Mouse (Mus musculus) erythroblast, embryonic 14.5 days (primary cell): ENCODE results near the gene Cntf.

Experiments used
- GATA1 ChIP-seq: IDR thresholded peaks from 2 replicates; pipeline ENCODE4 v1.6.1; 2012; ENCODE audit warnings: low read length, inconsistent platforms, mixed read lengths
- TAL1 ChIP-seq: IDR thresholded peaks from 3 replicates; pipeline ENCODE4 v1.6.1; 2012; ENCODE audit warnings: low read length, inconsistent platforms, mixed read lengths

- TF ChIP-seq GATA1 (no peak), TAL1 (no peak)
Observed at GRCm38 (mm10) chr19:12722308-12722707, 43.1 kb downstream of the Cntf start.
